Mouse (Mus musculus) retina, postnatal 7 days (tissue): ENCODE measurements at regions not wholly inside any gene's neighbourhood (a gene's known extent, or its start where the extent isn't known, plus 50 kb on each side); places are given as distances from the start of the nearest gene placed in this dataset.
A peak's percentile ranks its signal among the peaks of the same experiment; 100 is the strongest.
"Not testable (repeated sequence)": the region's sequence is repeated elsewhere in the genome, so short reads cannot be mapped to it uniquely, and the experiment has no call there.

Experiments used
- DNase-seq: peaks from one replicate; pipeline ENCODE4 v3.0.0-alpha.2; 2012; ENCODE audit warnings: low read depth, low spot score

DNA sequence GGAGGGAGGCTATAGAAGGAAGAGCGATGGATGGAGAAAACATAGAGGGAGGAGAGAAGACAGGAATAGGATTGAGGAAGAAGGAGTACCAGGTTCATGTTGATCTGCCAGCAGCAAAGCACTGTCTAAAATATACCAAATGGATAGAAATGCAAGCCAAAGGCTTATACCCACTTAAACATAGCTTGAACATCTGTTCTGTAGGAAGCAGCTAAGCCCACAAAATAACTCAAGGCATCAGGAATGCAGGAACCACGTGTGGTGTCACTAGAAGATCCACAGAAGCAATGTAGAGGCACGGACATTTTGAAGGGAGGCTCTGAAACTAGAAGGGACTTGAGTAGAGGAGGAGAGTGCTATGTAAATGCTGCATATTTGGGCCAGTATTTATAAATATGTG, 78.9 kb downstream of the Smgc start:
- no peak for DNase-seq

DNA sequence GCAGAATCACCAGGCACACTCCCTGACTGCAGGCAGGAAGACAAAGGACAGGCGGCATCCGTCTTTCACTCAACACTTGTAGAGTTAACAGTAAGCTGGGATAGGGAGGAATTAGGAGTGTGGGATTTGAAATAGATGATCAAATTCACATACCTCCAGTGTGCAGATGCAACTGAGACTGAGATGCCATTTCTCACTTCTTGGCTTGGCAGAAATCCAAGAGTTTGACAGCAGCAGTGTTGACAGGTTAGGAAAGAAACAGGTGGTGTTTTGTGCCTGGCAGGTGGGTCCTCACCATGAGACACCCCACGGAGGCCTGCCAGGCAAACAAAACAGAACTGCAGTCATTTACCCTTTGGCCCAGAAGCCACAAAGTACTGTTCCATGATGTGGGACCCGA, 79.8 kb downstream of the Smgc start:
- DNase-seq: no peak

DNA sequence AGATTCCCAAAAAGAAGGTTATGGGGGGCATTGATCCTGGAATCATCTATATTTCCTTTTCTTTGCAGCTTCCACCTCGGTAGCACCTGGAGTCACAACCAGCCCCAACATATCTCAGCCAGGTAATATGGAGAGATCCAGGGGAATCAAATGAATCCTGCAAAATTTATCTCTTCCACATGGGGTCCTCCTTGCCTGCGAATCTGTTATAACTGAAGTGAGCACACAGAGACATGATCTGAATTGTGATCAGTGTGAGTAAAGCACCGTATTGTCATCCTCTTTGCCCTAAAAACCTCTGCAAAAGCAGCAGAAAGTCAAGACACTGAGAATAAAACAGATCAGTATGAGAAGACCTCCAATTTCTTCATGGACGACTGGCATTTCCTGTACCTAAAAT, 86.5 kb downstream of the Smgc start:
- DNase-seq: no peak

DNA sequence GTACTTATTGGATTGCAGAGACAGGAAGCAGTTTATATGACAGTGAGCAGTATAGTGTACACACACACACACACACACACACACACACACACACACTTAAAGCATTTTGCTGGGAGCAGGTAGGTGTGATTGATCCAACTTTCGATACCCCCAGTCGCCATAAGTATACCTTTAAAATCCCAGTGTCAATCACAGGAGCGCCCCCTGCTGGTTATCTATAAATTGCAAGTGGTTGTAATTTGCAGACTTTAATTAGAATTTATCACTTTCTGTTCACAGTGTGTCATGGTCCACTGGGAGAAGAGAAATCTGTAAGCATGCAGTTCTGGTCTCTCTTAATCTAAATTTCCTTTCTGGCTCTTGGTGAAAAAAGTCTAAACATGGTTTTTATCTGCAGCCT, 89.4 kb downstream of the Smgc start:
- no peak for DNase-seq

DNA sequence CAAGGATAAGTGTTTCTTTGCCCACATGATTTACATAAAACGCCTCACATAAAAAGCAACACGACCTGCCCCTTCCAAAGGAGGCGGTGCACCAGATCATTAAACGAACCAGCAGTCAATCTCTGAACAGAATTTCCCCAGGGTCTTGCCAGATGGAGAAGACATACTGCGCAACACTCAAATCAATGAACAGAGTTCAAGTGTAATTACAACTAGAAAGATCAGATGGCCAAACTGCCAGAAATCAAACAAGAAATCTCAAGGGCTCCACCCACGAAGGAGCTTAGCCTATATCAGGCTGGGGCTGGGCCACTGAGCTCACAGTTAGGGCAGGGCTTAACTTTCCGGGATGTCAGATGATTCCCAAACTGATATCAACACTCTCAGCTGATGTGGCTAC, 90.4 kb downstream of the Smgc start:
- no peak for DNase-seq

DNA sequence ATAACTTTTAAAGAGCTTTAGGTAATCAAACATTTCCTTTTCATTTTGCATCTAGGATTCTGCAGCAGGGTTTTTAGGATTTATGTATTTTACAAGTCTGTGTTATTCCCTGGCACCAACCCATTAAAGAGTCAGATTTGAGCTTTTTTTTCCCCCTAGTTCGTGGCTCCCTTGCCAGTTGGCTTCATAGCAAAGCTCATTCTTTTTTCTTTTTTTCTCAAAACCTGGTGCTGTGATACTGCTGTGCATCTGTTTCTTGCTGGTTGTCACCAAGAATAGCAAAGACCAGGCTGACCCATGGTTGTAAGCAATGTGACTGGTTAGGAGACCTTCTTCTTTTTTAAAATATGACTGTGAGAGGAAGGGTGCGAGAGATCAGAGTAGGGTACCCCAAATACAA, 93.7 kb upstream of the Cntn1 start:
- no peak for DNase-seq

DNA sequence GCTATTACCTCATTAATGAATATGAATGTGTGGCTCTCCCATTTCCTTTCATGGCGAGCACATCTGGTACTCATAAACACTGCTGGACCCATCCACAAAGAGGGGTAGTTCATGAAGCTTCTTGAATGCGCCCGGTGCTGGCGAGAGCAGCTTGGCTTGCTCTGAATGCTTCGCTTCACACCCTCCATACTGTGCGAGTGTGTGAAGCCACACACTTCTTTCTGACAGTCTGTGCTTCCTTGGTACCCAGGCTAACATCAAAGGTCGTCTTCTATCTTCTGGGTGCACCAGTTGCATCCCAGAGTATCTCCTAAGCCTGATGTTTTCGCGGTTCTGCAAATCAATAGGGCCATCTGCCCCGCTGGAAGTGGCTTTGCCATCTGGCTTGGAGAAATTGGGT, 85.8 kb upstream of the Cntn1 start:
- DNase-seq: no peak

DNA sequence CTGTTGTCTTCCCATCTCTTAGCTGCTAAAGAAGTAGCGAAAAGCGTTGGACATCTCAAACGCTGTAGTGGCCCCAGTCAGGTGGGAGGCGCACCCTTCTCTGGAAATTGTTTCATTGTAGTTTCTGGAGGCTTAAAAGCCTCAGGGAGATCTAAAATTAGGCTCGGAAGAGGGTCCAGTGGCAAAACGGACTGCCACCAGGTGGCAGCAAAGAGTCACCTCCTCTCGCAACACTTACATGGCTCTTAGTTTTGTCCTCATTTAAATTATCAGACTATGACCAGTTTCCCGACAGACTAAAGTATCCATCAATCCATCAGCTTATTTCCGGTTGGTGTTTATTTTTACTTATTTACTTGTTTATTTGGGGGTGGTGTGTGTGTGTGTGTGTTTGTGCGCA, 81.6 kb upstream of the Cntn1 start:
- DNase-seq: peak; percentile 56

DNA sequence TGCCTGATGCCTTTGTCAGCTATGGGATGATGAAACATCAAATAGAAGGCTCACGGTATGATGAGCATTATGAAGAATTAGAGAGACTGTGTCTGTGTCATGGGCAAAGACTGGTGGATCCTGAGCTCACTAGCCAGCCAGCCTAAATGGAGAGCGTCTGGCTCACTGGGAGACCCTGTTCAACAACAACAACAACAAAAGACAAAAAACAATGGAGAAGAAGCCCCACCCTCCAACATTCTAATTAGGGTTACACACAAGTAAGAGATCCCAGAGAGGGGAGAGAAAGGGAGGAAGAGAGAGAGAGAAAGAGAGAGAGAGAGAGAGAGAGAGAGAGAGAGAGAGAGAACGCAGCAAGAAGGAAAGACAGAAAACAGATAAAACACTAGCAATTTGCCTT, 79.6 kb upstream of the Cntn1 start:
- DNase-seq: no peak

DNA sequence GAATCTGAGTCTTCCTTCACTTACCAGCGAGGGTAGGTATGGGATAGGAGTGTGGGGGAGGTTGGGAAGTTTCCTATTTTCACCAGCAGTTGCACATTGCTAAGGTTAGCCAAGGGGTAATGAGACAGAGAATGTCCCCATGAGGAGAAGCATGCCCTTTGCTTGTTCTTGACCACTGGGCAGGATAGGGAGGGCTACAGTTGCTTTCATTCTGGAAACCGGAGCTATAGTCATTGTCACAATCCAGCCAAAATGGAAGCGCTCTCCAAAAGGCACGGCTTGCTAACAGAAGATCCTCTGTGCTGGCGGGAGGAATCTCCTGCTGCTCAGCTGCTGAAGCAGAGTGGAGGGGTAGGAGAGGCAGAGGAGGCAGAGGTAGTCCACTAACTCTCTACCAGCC, 79.1 kb upstream of the Cntn1 start:
- no peak for DNase-seq

DNA sequence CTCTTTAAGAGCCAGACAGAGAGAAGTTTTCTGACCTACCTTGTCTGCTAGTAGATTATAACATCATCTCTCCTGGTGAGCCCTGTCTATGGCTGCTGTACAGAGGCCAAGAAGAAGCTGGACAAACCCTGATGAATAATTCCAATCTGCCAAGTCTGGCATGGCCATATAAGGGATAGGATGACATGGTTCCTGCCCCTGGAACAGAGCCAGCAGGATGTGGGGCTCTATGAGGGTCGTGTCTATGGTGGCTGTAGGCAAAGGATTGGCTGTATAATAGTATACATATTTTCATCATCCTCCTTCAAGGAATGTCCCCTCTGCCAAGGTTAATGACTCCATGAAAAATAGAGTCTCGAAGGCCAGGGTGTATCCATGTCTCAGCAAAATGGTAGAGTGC, 75.4 kb upstream of the Cntn1 start:
- DNase-seq: no peak

DNA sequence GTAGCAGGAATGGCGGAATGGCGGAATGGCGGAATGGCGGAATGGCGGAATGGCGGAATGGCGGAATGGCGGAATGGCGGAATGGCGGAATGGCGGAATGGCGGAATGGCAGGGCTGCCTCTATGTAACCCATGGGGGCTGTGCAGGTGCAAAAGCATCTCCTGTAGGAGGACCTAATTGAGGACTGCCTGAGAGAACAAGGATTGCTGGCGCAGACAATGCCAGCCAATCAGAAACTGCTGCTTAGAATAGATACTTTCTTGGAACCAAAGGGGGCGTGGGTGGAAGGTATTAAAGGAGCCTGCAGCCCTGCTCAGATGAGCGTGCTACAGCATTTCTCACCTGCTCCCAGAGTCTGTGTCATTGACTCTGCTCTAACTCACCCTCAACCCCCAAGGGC, 67.8 kb upstream of the Cntn1 start:
- DNase-seq: not testable (repeated sequence)

DNA sequence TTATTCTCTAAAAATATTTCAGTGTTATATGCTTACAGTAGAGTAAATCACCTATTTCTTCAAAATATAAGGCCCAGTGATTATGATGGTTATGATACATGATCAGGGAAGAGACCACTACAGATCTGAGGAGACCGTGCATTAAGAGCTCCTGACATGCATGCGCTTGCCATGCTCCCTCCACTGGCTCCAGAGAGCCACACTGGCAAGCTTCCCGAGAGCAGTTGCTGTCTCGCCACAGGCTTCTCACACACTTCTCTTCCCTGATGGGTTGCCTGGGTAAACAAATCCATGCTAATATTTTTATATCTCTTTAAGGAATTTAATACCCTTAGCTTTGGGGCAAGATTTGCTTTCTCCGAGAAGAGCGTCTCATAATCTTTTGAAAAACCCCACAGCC, 50.9 kb upstream of the Cntn1 start:
- DNase-seq: no peak
